Mouse (Mus musculus) gastrocnemius, adult 2 months (tissue): Measurements from ENCODE around the gene Sp100. TPM values are rescaled to one million over a fixed set of nuclear protein-coding genes. Genes with fewer than 3 reads are reported as not detected.

Experiments
- DNase-seq: peaks from one replicate; pipeline ENCODE4 v3.0.0; 2022
- H3K27ac ChIP-seq: fragments of 200-600 bp; 2 replicates; pipeline ENCODE4 v1.8.1; 2022; ENCODE audit warnings: mild to moderate bottlenecking
- H3K4me3 ChIP-seq: fragments of 200-600 bp; 2 replicates; pipeline ENCODE4 v1.8.1; 2022; ENCODE audit warnings: mild to moderate bottlenecking, moderate library complexity
- CTCF ChIP-seq: fragments of 200-600 bp; IDR thresholded peaks from 2 replicates; pipeline ENCODE4 v1.8.1; 2022; ENCODE audit warnings: antibody characterized with exemption, mild to moderate bottlenecking, moderate library complexity
- intact Hi-C: fragments of 180-260 bp; cut with DNase I; formaldehyde crosslinking; loops from one replicate; pipeline ENCODE4 v1.15.1; 2025
- total RNA-seq, 2 experiments: library from RNA; stranded (reverse); gene quantifications; 2 replicates each; pipeline ENCODE4 v1.2.3; 2021

The Sp100 gene
- total RNA-seq, 2 experiments from 2014 or later, result 6.3 to 7.8 TPM

DNA sequence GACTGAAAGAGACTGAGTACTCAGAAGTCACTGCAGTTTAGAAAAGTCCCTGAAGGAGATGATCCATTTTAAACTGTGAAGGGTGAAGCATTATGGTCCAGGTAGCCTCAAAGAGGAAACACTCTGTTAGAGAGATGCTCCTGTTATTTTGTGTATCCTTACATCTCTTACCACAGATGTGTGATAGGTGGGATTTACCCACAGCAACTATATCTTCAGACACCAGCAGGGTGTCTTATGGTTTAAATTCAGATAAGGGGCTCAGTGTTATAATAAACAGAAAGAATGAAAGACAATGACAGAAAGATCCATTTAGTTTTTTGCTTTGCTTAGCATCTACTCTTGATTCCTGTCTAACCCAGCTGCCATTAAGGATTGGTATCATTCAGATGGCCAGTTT is 14.5 kb downstream of the Sp100 start:
- H3K4me3 ChIP-seq, result no peak overlapping the region
- intact Hi-C loops, result no loop called here
- DNase-seq, result no peak
- H3K27ac ChIP-seq, result no peak overlapping the region
- no peak for TF ChIP-seq CTCF

GRCm38 (mm10) chr1:85680226-85680625 is 30.4 kb downstream of the Sp100 start:
- Histone ChIP-seq H3K4me3 (no peak overlapping the region), H3K27ac (no peak overlapping the region)
- no peak for TF ChIP-seq CTCF
- no peak for DNase-seq
- intact Hi-C loops, result no loop called here

GRCm38 (mm10) chr1:85686666-85687065 is 36.9 kb downstream of the Sp100 start:
- intact Hi-C loops, result no loop called here
- Histone ChIP-seq H3K27ac (no peak overlapping the region), H3K4me3 (no peak overlapping the region)
- TF ChIP-seq CTCF, result no peak
- no peak for DNase-seq

DNA sequence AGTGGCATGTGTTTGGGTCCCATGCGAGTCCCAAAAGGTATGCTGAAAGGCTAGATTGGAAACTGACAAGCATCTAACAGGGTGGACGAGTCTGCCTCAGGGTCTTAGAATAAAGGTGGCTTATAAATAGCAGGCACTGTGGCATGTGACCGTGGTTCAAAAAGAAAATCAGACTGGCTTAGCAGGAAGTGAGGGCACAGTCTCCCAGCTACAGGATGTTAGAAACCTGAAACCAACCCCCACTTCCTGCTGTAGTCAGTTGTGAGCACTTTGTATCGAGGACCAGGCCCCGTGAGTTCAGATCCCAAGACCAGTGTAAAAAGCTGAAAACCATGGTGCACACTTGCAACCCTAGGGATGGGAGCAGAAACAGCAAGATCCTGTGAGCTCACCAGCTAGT is 37.6 kb downstream of the Sp100 start:
- Histone ChIP-seq H3K4me3 (no peak overlapping the region), H3K27ac (no peak overlapping the region)
- no peak for TF ChIP-seq CTCF
- intact Hi-C loops, result no loop called here
- DNase-seq, result no peak

DNA sequence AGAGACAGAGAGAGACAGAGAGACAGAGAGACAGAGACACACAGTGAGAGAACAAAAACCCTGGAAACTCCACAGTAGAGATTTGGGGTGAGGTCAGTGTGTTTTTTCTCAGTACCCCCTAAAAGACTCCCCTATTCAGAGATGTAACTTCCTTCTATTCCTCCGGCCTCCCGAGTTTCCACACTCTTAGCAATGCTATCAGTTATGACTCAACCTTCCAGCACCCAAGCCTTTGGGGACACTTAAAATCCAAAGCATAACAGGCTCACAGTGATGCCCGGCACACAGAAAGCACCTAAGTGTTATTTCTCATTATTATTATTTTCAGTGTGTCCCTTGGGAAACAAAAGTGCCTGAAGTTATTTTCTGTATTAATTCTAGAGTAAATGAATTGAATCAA is 40.8 kb downstream of the Sp100 start:
- no peak overlapping the region for H3K4me3 ChIP-seq
- DNase-seq, result no peak
- no peak for TF ChIP-seq CTCF
- no peak overlapping the region for H3K27ac ChIP-seq
- intact Hi-C loops, result no loop called here

- intact Hi-C loops, result no loop called here
- Histone ChIP-seq H3K27ac (no peak overlapping the region), H3K4me3 (no peak overlapping the region)
- TF ChIP-seq CTCF, result no peak
- DNase-seq, result no peak
Observed at GRCm38 (mm10) chr1:85692281-85692680, 42.5 kb downstream of the Sp100 start.

DNA sequence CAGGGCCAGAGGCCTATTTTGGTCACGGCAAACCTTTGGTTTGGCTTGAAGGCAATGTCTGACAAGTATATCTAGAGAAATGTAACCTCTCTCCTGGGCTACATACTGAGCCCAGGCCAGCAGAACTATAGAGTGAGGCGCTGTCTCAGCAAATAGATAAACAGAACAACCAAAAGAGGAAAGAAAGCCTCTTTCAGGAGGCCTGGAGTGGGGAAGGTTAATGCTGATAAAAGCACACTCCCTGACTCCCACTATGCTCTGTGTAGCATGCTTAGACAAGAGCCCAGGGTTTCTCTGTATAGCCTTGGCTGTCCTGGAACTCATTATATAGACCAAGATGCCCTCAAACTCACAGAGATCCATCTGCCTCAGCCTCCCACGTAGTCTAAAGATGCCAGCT is 43.5 kb downstream of the Sp100 start:
- no peak for DNase-seq
- no peak for TF ChIP-seq CTCF
- intact Hi-C loops, result no loop called here
- H3K27ac ChIP-seq, result no peak overlapping the region
- H3K4me3 ChIP-seq, result no peak overlapping the region

DNA sequence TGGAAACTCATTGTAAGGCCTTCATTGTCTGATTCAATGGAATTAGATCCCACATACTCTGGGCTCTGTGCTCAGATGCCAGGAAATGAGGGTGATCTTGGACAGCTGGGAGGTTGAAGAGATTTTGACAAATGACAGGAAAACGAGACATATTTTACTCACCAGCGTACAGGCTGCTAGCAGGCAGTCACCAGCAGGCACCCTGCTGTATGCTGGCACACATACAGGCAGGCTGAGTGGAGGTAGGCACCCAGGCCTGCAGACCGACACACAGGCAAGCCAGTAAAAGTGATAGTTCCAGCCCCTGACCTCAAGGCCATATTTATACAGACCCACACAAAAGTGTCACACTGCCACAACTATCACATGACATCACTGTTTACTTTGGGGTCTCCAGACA is 45.9 kb downstream of the Sp100 start:
- no peak for TF ChIP-seq CTCF
- H3K27ac ChIP-seq, result no peak overlapping the region
- DNase-seq, result no peak
- no peak overlapping the region for H3K4me3 ChIP-seq
- intact Hi-C loops, result no loop called here

DNA sequence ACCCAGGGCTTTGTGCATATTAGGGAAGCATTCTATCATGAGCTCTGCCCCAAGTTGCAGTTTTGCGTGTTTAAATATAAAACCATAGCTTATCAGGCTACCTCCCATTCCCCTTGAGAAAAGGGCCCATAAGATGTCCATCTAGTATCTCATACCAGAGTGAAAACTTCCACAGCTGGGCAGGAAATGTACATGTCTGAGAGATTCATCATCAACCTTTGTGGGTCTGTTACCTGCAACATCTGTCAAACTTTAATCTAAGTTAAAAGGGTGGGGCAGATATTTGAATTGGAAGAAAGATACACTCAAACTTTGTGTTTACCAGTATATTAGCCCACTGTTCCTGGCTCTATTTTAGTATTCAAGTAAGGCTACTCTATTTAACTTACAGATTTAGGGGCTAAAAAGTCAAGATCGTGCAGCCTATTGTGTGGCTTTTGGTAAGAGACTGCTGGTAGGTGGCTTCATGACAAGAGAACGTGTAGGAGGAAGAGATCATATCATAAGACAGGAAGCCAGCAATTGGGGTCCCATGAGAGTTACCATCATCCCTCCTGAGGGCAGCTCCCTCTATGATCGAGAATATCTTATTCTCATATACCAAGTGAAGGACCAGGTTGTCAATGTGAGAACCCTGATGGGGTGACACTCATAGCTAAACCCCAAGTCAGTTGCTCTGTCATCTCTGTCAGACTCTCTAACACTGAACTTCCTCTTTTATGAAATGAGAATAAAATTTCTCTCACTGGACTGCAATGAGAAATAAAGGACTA is 48.1 kb downstream of the Sp100 start:
- TF ChIP-seq CTCF, result no peak
- intact Hi-C loops, result no loop called here
- DNase-seq, result no peak
- no peak overlapping the region for H3K27ac ChIP-seq
- no peak overlapping the region for H3K4me3 ChIP-seq

- TF ChIP-seq CTCF, result no peak
- DNase-seq, result no peak
- intact Hi-C loops, result no loop called here
- no peak overlapping the region for H3K27ac ChIP-seq
- no peak overlapping the region for H3K4me3 ChIP-seq
Observed at GRCm38 (mm10) chr1:85702531-85702930, 52.7 kb downstream of the Sp100 start.

DNA sequence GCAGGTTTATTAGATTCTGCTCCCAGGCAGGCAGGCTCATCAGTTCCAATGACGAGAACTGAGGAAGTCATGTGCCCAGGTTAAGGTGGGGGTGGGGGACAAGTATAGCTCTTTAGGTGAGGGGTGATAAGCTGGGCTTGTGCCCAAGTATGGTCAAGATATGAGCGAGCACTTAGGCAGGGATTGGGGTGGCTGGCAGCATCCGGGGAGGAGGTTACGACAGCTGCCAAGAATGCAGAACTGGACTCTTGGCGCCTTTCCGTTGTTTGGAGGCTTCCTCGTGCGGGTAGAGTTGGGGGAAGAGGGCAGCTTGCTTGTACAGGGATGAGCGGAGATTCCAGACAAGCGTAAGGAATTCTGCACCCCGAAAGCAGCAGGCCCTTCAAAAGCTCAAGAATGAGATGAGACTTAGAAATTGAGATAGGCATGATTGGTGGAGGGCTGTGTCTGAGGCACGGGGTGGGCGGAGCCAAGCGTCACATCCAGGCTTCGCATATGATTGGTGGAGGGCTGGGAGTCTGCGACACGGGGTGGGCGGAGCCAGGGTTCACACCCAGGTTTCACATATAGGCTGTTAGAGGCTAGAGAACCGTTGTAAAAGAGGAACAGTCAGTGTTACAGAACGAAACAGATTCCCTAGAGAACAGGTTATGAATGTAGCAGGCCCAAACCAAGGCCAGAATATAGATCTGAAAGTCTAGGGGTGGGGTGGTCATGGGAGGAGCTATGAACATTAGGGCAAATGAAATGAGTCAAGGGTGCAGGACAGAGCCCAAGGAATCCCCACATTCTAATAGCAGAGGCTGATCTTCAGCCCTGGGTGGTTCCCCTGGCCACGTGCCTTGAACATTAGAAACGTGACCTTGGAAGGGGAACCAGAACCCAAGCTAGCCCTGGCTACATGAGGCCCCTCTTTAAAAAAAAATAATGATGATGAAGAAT is 53.7 kb downstream of the Sp100 start:
- Histone ChIP-seq H3K27ac (no peak overlapping the region), H3K4me3 (peak overlapping the region; percentile 55)
- DNase-seq, result peak; percentile 76
- no peak for TF ChIP-seq CTCF
- intact Hi-C loops, result no loop called here

DNA sequence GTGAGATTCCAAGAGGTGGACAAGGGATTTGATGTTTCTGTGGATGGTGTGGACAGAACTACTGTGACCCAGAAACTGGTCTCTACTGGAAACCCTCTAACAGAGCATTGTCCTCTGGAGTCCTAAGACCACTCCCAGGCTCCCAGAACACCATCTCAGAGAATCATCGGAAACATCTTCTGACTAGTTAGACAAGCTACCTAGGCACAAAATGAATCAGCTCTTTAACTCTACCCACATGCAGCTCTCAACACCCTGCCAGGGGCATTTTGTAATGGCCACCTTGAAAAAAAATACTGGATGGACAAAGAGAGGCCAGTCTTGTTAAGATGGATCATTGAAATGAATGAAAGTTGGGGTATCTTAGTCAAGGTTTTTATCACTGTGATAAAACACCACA is 55.8 kb downstream of the Sp100 start:
- Histone ChIP-seq H3K27ac (no peak overlapping the region), H3K4me3 (no peak overlapping the region)
- intact Hi-C loops, result no loop called here
- DNase-seq, result no peak
- TF ChIP-seq CTCF, result no peak

- DNase-seq, result no peak
- intact Hi-C loops, result no loop called here
- Histone ChIP-seq H3K27ac (no peak overlapping the region), H3K4me3 (no peak overlapping the region)
- no peak for TF ChIP-seq CTCF
Observed at GRCm38 (mm10) chr1:85706754-85707153, 57.0 kb downstream of the Sp100 start.
